Mouse (Mus musculus) left cerebral cortex, postnatal 25 days (tissue): ENCODE results near the gene Col6a2. TPM values are rescaled to one million over a fixed set of nuclear protein-coding genes. Genes with fewer than 3 reads are reported as not detected.
A peak's percentile ranks its signal among the peaks of the same experiment; 100 is the strongest.

Experiments used
- DNase-seq, 2 experiments: peaks; one replicate each; pipeline ENCODE4 v3.0.0; 2022; ENCODE audit warnings: low spot score in 2 of 2, mixed read lengths in 1 of 2
- intact Hi-C: fragments of 180-260 bp; cut with DNase I; formaldehyde crosslinking; loops from one replicate; pipeline ENCODE4 v1.15.1; 2025
- total RNA-seq, 2 experiments: library from RNA; stranded (reverse); gene quantifications; 2 replicates each; pipeline ENCODE4 v1.2.3; 2021

Gene Col6a2
- 10 to 100 TPM in 1 of 2 experiments, 1 to 10 TPM in 1; 9.4 to 10.1 TPM for total RNA-seq

DNA sequence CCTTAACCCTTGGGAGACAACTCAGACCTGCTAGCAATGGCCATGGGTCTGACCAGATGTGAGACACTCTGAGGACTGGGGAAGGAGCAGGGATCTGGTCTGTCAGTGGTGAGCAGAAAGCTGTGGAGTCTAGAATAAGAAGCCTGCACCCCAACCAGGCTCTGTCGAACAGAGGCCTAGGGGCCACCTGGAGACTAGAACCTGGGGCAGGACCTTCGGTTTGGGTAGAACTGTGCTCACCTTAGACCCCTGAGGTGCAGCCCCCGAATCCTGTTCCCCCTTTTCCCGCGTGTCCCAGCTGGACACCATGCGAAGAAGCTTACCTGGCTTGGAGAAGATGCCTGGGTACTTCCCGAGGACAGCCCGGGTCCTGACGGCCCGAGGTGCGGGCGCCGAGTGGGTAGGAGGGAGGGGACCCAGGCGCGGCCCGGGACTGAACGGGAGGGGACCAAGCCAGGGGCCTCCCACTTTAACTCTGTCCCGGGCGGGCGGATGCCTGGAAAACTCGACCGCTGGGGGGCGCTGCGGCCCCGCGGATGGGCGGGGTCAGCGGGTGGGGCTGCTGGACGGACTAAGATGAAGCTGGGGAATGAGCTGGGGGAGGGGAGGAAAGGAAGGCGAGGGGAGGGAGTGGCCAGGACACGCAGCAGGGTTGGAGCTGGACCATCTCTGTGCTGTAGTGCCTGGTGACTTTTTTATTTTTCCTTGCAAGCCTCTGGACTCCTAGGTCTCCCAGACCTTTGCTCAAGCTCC, at the start of gene Col6a2:
Gene Col6a2, minus strand, starts transcription at position 703 of the 753 bp plus-strand sequence.
- DNase-seq = peak; percentile 59 to 73
- intact Hi-C loops = loop anchor here (2.0 kb wide), 1 partner anchor 110 kb away; no protein-coding TSS in a partner anchor

DNA sequence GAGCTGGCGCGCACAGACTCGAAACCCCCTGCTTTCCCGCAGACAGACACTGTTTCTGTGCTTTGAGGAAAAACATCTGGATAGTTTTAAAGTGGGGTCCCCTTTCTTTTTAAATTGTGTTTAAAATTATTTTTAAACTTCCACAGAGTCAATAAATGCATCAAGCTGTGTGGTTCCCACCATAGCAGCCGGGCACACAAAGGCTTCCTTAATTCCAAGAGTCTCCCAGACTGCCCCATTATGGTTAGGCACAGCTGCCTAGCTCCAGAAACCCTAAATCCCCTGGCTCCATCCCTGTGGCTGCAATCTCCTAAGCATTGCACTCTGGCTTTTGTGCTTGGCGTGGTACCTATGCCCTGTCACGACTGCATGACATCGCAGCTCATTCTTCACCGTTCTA, 48.5 kb upstream of the Col6a2 start:
- intact Hi-C loops = no loop called here
- DNase-seq = no peak

DNA sequence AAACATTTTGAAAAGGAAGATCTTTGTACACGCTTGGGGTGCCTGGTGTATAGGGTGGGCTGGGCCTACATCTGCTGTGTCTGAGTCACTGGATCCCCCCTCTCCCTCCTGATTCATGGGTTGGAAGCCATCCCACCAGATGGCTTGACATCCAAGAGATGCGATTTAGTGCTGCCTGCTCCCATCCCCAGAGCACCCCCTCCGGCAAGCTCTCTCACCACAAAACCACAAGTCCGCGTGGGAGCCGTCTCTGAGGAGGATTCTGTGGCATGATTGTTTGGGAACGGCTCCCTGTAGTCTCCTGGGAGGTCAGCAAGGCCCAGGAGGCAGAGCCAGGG, 45.5 kb upstream of the Col6a2 start:
- DNase-seq = peak; percentile 40 to 93
- intact Hi-C loops = loop anchor here (5.0 kb wide), 1 partner anchor 63 kb away; no protein-coding TSS in a partner anchor

DNA sequence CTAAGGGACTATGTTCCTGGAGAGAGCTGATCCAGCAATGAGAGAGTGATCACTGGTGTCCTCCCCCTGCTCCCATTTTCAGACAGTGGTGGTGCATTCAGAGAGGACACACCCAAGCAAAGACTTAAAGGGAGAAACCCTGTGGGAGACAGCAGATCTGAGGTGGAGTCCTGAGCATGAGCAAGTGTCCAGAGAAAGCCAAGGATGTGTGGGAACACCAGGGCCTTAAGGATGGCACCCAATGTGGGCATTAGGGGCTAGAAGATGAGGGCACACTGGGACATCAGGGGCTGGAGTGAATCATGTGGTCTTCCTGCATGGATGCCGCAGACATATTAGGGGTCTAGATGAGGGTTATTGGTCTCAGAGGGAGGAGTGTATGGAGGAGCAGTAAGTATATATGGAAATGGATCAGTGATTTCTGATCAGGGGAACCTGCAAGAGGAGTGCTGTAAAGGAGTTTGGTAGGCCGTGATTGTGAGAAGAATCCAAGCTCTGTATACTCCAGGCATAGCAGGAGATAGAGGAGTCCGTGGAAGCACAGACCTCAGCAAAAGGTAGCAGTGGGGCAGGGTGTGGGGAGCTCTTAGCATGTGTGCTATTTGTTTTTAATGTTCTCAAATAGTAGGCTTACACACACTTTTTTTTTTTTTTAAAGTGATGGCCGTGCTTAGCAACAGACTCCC, 45.0 kb upstream of the Col6a2 start:
- no peak for DNase-seq
- intact Hi-C loops = loop anchor here (5.0 kb wide), 1 partner anchor 64 kb away; no protein-coding TSS in a partner anchor

DNA sequence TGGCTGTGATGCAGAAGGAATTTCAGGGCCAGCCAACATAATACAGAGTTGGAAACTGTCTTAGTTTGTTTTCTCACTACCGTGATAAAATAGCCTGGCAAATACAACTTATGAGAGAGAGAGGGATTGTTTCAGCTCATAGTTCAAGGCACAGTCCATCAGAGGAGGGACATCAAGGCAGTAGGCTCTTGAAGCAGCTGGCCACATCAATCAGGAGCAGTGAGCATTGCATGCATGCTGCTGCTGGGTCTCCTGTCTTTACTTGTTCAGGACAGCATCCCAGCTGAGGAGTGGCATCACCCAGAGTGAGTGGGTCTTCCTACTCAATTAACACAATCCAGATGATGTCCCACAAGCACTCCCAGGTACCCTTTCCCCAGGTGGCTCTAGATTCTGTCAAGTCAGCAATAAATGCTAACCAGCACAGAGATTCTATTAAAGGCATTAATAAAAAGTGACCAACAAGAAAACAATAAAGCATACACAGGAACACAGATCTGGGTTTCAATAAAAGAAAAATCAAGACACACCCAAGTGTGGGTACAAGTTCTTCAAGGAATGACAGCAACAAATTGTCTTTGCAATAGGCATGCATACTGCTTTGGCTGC, 43.9 kb upstream of the Col6a2 start:
- intact Hi-C loops = loop anchor here (5.0 kb wide), 1 partner anchor 65 kb away; no protein-coding TSS in a partner anchor
- no peak for DNase-seq

DNA sequence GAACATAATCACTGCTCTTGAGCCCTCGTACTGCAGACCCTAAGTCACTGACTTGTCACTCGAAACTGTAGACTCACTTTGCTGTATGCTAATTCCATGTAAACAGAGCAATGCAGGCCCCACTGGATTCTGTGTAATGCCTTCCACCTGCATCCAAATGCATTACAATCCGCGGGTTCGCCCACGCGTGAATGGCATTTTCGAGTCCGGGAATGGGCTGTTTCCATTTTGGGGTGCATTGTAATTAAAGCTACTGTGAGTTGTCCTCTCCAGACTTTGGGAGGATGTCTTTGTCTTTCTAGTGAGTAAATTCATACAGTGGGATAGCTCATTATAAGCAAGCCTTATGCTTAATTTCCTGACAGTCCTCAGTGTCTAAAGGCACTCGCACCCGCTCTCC, 42.1 kb upstream of the Col6a2 start:
- DNase-seq = peak in 1 of 2 experiments; percentile 56
- intact Hi-C loops = loop anchor here (5.0 kb wide), 1 partner anchor 67 kb away; no protein-coding TSS in a partner anchor

DNA sequence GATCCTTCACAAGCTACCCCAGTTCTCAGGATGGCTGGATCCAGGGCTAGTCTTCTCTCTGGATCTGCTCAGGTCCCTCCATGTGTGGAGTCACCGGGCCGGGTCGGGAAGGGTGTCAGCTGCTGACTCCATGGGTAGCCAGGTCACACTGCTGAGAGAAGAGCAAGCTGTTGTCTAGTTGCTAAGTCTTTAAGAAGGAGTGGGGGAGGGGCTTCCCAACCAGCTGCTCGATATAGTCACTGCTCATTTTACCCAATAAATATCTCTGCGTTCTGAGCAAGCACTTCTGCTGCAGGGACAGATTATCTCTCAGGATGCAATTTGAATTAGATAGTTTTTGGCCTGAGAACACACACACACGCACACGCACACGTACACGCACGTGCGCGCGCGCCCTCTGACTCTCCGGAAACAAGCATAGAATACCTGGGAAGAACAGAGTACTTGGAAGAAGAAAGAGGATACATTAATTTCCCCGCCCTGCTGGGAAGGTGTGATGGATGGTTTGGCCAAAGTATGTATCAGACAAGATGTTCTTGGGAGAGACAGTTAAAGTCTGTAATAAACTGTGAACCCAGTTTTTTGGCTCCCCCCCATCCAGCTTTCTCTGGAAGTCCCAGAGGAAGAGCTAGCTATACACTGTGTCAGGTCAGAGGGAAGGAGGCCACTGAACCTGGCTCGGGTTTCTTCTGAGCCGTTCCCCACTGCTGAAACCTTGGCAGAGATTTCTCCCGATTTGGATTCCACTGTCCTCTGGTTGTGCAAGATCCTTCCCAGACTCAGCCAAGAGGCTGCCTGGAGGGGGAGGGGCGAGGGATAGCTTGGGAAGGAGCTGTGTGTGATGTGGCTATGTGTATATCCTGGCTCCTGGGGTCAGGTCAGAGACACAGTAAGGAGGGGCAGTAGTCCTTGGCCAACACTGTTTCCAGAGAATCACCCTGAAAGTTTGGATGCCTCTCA, 41.0 kb upstream of the Col6a2 start:
- intact Hi-C loops = loop anchor here (5.0 kb wide), 1 partner anchor 68 kb away; no protein-coding TSS in a partner anchor
- DNase-seq = no peak

DNA sequence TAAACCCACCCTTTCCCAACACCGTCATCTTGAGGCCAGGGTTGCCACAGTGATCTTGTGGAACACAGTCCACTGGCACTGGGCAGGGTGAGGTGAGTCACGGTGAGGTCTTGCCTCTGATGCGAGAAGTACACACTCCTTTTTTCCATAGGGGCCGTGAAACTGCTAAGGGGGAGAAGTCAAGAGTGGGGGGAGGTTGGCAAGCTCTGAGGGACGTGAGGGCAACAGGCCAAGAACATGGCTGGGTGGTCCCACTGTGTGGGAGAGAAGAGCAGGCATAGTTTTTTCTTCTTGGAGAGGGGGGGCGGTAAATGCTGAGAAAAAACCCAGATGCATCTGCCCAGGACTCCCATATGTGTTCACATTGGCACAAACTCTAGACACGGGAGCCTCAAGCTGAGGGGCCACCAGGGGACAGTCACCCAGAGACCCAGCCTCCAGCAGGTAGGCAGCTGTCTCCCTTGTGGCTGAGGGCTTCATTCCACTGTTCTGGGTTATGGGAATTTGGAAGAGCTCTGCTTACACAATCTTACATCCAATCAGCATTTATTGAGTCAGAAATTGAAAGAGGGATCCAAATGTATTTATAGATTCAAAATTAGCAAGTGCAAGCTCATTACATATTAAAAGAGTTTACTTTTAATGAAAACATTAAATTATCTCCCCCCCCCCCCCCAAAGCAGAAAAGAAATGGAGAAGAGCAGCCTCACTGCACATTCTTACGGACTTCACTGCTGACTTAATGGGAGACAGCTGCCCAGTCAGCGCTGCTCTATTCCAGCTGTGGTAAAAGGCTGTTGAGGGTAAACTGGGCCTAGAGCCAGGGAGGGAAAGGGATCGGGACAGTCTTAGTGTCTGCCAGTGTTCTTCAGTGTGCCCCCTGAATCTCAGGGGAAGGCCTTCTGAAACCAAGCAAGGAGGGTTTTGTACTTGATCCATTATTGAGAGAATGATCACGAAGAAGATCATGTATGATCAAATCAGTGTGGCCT, 30.2 kb upstream of the Col6a2 start:
- DNase-seq = no peak
- intact Hi-C loops = no loop called here

DNA sequence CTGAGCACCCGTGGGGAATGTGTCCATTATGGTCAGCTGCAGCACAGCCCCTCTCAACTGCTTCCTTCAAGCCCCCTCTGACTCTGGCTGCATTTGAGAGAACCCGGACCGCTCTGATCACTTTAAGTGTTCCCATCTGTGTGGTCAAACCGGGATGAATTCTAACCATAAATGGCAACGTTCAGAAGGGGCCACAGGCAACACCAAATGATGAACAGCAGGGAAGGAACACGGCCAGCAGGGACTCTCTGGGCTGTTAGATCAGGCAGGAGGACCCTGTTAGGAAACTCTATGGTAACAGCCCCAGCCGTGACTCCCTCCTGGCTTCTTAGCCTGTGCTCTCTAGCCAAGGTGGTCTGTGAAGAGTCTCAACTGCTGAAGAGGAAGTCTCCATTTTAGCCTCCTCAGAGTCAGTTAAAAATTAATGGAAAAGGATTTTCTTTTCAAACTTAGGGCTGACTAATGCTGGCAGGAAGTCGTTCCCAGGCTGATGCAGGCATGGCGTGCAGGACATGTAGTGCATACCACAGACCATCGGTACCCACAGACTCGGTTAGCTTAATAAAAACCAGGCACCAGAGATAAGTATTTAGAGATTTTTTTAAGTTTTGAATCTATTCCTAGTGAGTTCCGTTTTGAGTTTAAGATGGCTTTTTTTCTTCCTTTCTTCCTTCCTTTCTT, 27.4 kb upstream of the Col6a2 start:
- DNase-seq = no peak
- intact Hi-C loops = no loop called here

DNA sequence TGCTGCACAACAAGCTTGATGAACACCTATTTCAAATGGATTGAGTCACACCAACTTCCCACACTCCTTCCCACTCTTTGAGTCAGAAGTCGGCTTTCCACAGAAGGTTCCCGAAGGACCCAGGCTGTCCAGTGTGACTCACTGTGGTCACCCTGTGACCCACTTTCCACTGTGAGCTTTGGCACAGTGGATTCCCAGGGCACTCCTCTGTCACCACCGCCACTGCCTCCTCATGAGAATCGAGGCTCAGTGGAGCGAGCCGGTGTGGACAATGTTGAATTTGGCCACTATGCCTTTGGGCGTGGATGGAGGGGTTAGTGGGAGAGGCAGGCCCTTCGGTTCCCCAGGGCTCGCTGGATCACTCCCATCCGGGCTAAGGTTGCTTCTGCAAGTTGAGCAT, 25.3 kb upstream of the Col6a2 start:
- DNase-seq = peak in 1 of 2 experiments; percentile 57
- intact Hi-C loops = no loop called here

DNA sequence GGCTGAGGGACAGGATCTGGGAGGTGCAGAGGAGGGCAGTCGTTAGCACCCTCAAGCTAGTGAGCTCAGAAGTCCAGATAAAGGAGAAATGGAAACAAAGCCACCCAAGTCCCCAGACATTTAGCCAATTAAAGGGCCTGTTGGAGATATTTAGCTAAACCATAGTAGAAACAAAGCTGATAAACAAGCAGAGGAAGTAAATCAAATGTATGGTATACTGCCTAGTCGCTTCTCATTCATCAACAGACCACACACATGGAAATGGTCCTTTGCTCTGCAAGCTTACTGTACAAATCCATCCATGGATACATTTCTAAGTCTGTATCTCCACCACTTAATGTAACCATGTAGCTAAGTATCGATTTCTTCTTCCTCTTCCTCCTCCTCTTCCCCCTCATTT, 24.0 kb upstream of the Col6a2 start:
- intact Hi-C loops = no loop called here
- no peak for DNase-seq

DNA sequence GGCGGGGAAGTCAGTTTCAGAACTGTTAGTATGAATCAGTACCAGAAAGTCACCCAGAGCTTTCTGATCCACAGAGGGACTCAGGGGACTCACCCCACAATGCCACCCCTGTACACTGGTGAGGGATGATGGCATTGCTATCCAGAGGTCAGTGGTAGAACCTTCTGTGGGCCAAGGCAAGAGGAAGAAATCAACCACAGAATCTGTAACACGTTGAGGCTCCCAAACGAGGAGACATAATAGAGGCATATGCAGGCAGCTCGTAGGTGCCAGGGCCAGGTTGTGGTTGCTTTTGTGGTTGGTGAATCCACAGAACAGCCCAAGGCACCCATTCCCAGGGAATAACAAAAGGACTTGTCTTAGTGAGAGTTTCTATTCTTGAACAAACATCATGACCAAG, 22.3 kb upstream of the Col6a2 start:
- no peak for DNase-seq
- intact Hi-C loops = no loop called here

DNA sequence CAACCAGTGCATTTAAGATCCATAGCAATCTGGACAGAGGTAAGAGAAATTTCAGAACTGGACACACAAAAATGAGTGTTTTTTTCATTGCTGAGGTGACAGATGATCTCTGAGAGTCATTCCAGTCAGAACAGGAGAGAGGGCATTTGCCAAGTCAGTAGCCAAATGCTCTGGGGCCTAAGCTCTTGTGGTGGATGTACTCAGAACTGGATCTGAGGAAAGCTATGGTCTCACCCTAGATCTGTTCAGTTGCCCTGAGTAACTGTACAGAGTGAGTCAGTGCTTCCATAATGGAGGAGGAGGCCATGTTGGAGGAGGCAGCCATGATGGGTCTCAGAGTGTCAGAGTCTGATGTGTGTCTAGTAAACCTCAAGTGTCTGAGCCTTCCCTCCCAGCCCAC, 21.6 kb upstream of the Col6a2 start:
- intact Hi-C loops = no loop called here
- no peak for DNase-seq

DNA sequence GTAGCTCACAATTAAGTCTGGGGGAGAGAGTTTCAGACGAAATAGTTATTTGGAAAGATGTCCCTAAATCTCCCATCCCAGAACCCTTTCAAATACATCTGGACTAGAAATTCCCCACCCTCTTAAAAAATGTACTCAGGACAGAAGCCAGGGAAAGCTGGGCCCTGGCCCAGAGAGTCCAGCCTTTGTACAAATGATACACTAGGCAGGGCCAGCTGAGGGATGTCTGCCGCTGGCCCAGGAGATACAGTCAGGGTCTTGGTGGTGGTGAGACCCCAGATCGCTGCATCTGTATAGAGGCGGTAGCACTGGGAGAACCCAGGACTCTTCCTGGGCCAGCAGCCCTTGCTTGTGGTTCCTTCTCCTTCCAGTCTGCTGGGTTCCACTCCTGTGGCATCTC, 20.6 kb upstream of the Col6a2 start:
- DNase-seq = no peak
- intact Hi-C loops = no loop called here

DNA sequence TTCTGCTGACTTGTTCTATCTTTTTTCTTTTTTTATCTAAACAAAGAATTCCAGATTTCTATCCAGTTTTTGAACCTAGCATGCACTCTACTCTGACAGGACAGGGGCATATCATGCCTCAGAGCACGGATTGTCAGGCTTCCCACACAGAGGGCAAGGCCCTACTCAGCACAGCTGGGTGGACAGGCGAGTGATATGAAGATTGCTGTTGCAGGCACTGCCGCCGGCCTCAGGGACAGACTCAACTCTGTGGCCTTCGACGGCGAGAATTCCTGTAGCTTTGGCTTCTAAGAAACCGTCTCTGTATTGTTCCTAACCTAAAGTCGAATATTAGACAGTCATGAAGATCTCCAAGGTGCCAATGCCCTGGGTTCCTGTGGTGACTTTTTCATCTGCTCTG, 20.0 kb upstream of the Col6a2 start:
- intact Hi-C loops = no loop called here

DNA sequence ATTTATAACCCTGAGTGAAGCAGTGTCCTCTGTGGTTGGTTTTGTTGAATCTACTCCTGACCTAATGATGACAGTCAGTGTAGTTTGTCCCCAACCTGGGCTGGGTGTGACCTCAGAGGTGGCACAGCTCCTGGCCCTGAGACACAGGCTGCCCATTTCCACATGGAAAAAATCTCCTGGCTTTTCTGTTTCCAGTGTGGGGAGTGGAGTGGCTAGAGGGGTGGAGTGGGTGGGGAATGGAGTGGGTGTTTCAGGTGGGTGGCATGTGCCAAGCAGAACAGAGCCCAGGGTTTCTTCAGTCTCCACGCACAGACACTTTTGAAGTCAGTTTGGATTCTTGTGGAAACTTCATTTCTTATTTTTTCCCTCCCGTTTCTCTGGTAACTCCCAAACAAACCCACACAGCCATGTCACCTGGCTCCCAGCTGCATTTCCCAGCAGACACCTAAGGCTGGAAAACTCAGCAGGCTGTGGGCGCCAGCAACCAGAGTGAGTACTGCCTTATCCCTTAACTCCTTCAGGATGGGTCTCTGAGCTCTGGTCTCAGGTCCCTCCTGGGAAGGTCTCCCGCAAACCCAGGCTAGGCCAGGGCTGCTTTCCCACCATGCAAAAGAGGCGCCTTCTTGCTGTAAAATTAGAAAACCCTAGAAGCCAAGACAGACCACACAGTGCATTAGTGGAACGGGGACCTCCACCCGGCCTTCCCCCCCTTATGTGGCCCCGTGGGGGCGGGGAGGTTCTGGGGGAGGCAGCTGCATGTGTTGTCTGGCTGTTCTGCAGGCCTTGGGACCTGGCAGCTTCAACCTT, 19.4 kb upstream of the Col6a2 start:
- peak; percentile 42 to 68 for DNase-seq
- intact Hi-C loops = no loop called here

More for the DNA sequence above, 20.0 kb upstream of the Col6a2 start:
- DNase-seq = no peak
